Mouse (Mus musculus) MEL (cell line): ENCODE measurements around the gene Apc2. TPM values are rescaled to one million over a fixed set of nuclear protein-coding genes. Genes with fewer than 3 reads are reported as not detected.
A peak's percentile ranks its signal among the peaks of the same experiment; 100 is the strongest.

ENCODE experiments used
- DNase-seq: peaks from one replicate; pipeline ENCODE4 v3.0.0; 2011; ENCODE audit warnings: low read depth, low spot score
- H3K27ac ChIP-seq: 2 replicates; pipeline ENCODE4 v1.5.1; 2012; ENCODE audit warnings: low read depth, mild to moderate bottlenecking, control low read depth, low read length, moderate library complexity; ENCODE audit not compliant: control insufficient read depth
- H3K27me3 ChIP-seq, 2 experiments: fragments of 150-350 bp in 1 of 2; sonication (generic) in 1 of 2; 2 replicates each; pipeline ENCODE4 v1.6.1; 2012; ENCODE audit warnings: low read length in 2 of 2, mild to moderate bottlenecking in 2 of 2, improper control_type of control experiment in 1 of 2, moderate library complexity in 1 of 2; ENCODE audit not compliant: insufficient read depth in 2 of 2, control insufficient read depth in 1 of 2
- H3K36me3 ChIP-seq, 2 experiments: 2 replicates each; pipeline ENCODE4 v1.6.1; 2012 to 2014; ENCODE audit warnings: low read length in 2 of 2, improper control_type of control experiment in 1 of 2, inconsistent platforms in 1 of 2, mild to moderate bottlenecking in 1 of 2; ENCODE audit not compliant: insufficient read depth in 2 of 2, control insufficient read depth in 1 of 2
- H3K4me1 ChIP-seq, 2 experiments: fragments of 150-350 bp in 1 of 2; sonication (generic) in 1 of 2; 2 replicates each; pipeline ENCODE4 v1.6.1; 2012; ENCODE audit warnings: low read length in 2 of 2, improper control_type of control experiment in 1 of 2, mild to moderate bottlenecking in 1 of 2; ENCODE audit not compliant: insufficient read depth in 2 of 2, control insufficient read depth in 1 of 2
- H3K4me3 ChIP-seq, 2 experiments: fragments of 150-350 bp in 1 of 2; sonication (generic) in 1 of 2; 2 replicates each; pipeline ENCODE4 v1.5.1; 2012; ENCODE audit warnings: low read depth in 2 of 2, low read length in 2 of 2, mild to moderate bottlenecking in 2 of 2, moderate library complexity in 2 of 2, control low read depth in 1 of 2, improper control_type of control experiment in 1 of 2; ENCODE audit not compliant: control insufficient read depth in 1 of 2, insufficient read depth in 1 of 2
- H3K79me2 ChIP-seq: 2 replicates; pipeline ENCODE4 v1.6.1; 2012; ENCODE audit warnings: mild to moderate bottlenecking, low read length, moderate library complexity; ENCODE audit not compliant: control insufficient read depth, poor library complexity, insufficient read depth
- H3K9ac ChIP-seq: 2 replicates; pipeline ENCODE4 v1.6.1; 2012; ENCODE audit warnings: low read depth, mild to moderate bottlenecking, control low read depth, low read length, moderate library complexity; ENCODE audit not compliant: control insufficient read depth, poor library complexity, severe bottlenecking
- H3K9me3 ChIP-seq: fragments of 150-350 bp; sonication (generic); replicated peaks from 2 replicates; pipeline ENCODE4 v1.6.1; 2012; ENCODE audit warnings: mild to moderate bottlenecking, low read length, improper control_type of control experiment, moderate library complexity; ENCODE audit not compliant: insufficient read depth
- BHLHE40 ChIP-seq: IDR thresholded peaks from 2 replicates; pipeline ENCODE4 v1.6.1; 2012; ENCODE audit warnings: low read depth, mild to moderate bottlenecking, inconsistent platforms, low read length, improper control_type of control experiment, borderline replicate concordance
- CHD2 ChIP-seq: IDR thresholded peaks from 2 replicates; pipeline ENCODE4 v1.6.1; 2011; ENCODE audit warnings: low read length, improper control_type of control experiment
- E2F4 ChIP-seq: IDR thresholded peaks from 2 replicates; pipeline ENCODE4 v1.6.1; 2011; ENCODE audit warnings: low read depth, low read length, improper control_type of control experiment, borderline replicate concordance
- ELF1 ChIP-seq: IDR thresholded peaks from 2 replicates; pipeline ENCODE4 v1.6.1; 2014; ENCODE audit warnings: low read depth, mild to moderate bottlenecking, inconsistent platforms, low read length, improper control_type of control experiment, moderate library complexity
- EP300 ChIP-seq, 2 experiments: IDR thresholded peaks; 2 replicates each; pipeline ENCODE4 v1.6.1; 2011; ENCODE audit warnings: improper control_type of control experiment in 2 of 2, low read length in 2 of 2, low read depth in 1 of 2, mild to moderate bottlenecking in 1 of 2
- ETS1 ChIP-seq: IDR thresholded peaks from 2 replicates; pipeline ENCODE4 v1.6.1; 2012; ENCODE audit warnings: low read depth, mild to moderate bottlenecking, inconsistent platforms, low read length, improper control_type of control experiment, moderate library complexity
- GABPA ChIP-seq: IDR thresholded peaks from 2 replicates; pipeline ENCODE4 v1.6.1; 2012; ENCODE audit warnings: low read depth, mild to moderate bottlenecking, inconsistent platforms, low read length, improper control_type of control experiment, moderate library complexity
- HCFC1 ChIP-seq: IDR thresholded peaks from 2 replicates; pipeline ENCODE4 v1.6.1; 2012; ENCODE audit warnings: low read depth, mild to moderate bottlenecking, inconsistent platforms, low read length, improper control_type of control experiment, moderate library complexity
- JUND ChIP-seq: IDR thresholded peaks from 2 replicates; pipeline ENCODE4 v1.6.1; 2011; ENCODE audit warnings: low read depth, mild to moderate bottlenecking, improper control_type of control experiment, low read length
- KAT2A ChIP-seq: conservative IDR thresholded peaks from 2 replicates; pipeline ENCODE4 v1.6.1; 2012; ENCODE audit warnings: low read depth, low read length, improper control_type of control experiment, inconsistent platforms
- MAFK ChIP-seq: IDR thresholded peaks from 2 replicates; pipeline ENCODE4 v1.6.1; 2011; ENCODE audit warnings: low read depth, mild to moderate bottlenecking, low read length, improper control_type of control experiment, borderline replicate concordance
- MAX ChIP-seq: IDR thresholded peaks from 2 replicates; pipeline ENCODE4 v1.6.1; 2011; ENCODE audit warnings: low read length, improper control_type of control experiment
- MAZ ChIP-seq: IDR thresholded peaks from 2 replicates; pipeline ENCODE4 v1.6.1; 2012; ENCODE audit warnings: low read depth, mild to moderate bottlenecking, inconsistent platforms, low read length, improper control_type of control experiment
- MXI1 ChIP-seq: IDR thresholded peaks from 2 replicates; pipeline ENCODE4 v1.6.1; 2011; ENCODE audit warnings: mild to moderate bottlenecking, low read depth, low read length, improper control_type of control experiment
- MYB ChIP-seq: IDR thresholded peaks from 2 replicates; pipeline ENCODE4 v1.6.1; 2011; ENCODE audit warnings: mild to moderate bottlenecking, low read depth, low read length, improper control_type of control experiment
- NELFE ChIP-seq: IDR thresholded peaks from 2 replicates; pipeline ENCODE4 v1.6.1; 2011; ENCODE audit warnings: low read depth, low read length, improper control_type of control experiment
- NRF1 ChIP-seq: IDR thresholded peaks from 2 replicates; pipeline ENCODE4 v1.6.1; 2014; ENCODE audit warnings: low read depth, mild to moderate bottlenecking, inconsistent platforms, low read length, improper control_type of control experiment, moderate library complexity; ENCODE audit not compliant: poor library complexity, insufficient read depth, severe bottlenecking
- POLR2A ChIP-seq, 2 experiments: IDR thresholded peaks; 2 replicates each; pipeline ENCODE4 v1.6.1; 2011 to 2012; ENCODE audit warnings: low read length in 2 of 2, mild to moderate bottlenecking in 2 of 2, control low read depth in 1 of 2, improper control_type of control experiment in 1 of 2, low read depth in 1 of 2, moderate library complexity in 1 of 2; ENCODE audit not compliant: control insufficient read depth in 1 of 2, insufficient read depth in 1 of 2, poor library complexity in 1 of 2
- POLR2AphosphoS2 ChIP-seq: IDR thresholded peaks from 2 replicates; pipeline ENCODE4 v1.6.1; 2011; ENCODE audit warnings: low read length, improper control_type of control experiment
- RCOR1 ChIP-seq: IDR thresholded peaks from 2 replicates; pipeline ENCODE4 v1.6.1; 2012; ENCODE audit warnings: low read depth, mild to moderate bottlenecking, inconsistent platforms, low read length, improper control_type of control experiment
- SMC3 ChIP-seq: IDR thresholded peaks from 2 replicates; pipeline ENCODE4 v1.6.1; 2011; ENCODE audit warnings: low read depth, low read length, improper control_type of control experiment
- TBP ChIP-seq: IDR thresholded peaks from 2 replicates; pipeline ENCODE4 v1.8.0; 2011; ENCODE audit warnings: low read depth, low read length, improper control_type of control experiment
- TCF12 ChIP-seq: IDR thresholded peaks from 2 replicates; pipeline ENCODE4 v1.6.1; 2014; ENCODE audit warnings: low read depth, mild to moderate bottlenecking, inconsistent platforms, low read length, improper control_type of control experiment, moderate library complexity
- UBTF ChIP-seq: IDR thresholded peaks from 2 replicates; pipeline ENCODE4 v1.6.1; 2012; ENCODE audit warnings: low read depth, mild to moderate bottlenecking, inconsistent platforms, low read length, improper control_type of control experiment, moderate library complexity, borderline replicate concordance; ENCODE audit not compliant: insufficient read depth
- USF1 ChIP-seq: IDR thresholded peaks from 2 replicates; pipeline ENCODE4 v1.6.1; 2014; ENCODE audit warnings: low read depth, mild to moderate bottlenecking, inconsistent platforms, low read length, improper control_type of control experiment, moderate library complexity
- ZC3H11A ChIP-seq: IDR thresholded peaks from 2 replicates; pipeline ENCODE4 v1.6.1; 2012; ENCODE audit warnings: low read depth, mild to moderate bottlenecking, inconsistent platforms, low read length, improper control_type of control experiment
- ZKSCAN1 ChIP-seq: IDR thresholded peaks from 2 replicates; pipeline ENCODE4 v1.6.1; 2012; ENCODE audit warnings: low read depth, mild to moderate bottlenecking, inconsistent platforms, low read length, improper control_type of control experiment, moderate library complexity
- ZMIZ1 ChIP-seq: IDR thresholded peaks from 2 replicates; pipeline ENCODE4 v1.6.1; 2012; ENCODE audit warnings: low read depth, mild to moderate bottlenecking, inconsistent platforms, low read length, improper control_type of control experiment, moderate library complexity
- ZNF384 ChIP-seq: IDR thresholded peaks from 2 replicates; pipeline ENCODE4 v1.6.1; 2012; ENCODE audit warnings: low read depth, mild to moderate bottlenecking, inconsistent platforms, low read length, improper control_type of control experiment
- polyA plus RNA-seq, 2 experiments: library from polyadenylated mRNA; stranded (reverse) in 1 of 2; unstranded in 1 of 2; fragments of >175 nt in 1 of 2; fragments of >200 nt in 1 of 2; gene quantifications; 2 replicates each; pipeline versions ENCODE4 v1.2.1 to v1.2.4; 2012; ENCODE audit warnings: low replicate concordance in 2 of 2, low read depth in 1 of 2; ENCODE audit not compliant: insufficient read length in 2 of 2, insufficient read depth in 1 of 2, missing spikeins in 1 of 2
- total RNA-seq: library from RNA; depleted of rRNA; stranded (reverse); fragments of 300-350 nt; gene quantifications from 2 replicates; pipeline ENCODE4 v1.2.3, GENCODE M21; 2012

The Apc2 gene
- total and polyA plus RNA-seq, 3 experiments = 0.58 to 1.2 TPM; not detected in 1

DNA sequence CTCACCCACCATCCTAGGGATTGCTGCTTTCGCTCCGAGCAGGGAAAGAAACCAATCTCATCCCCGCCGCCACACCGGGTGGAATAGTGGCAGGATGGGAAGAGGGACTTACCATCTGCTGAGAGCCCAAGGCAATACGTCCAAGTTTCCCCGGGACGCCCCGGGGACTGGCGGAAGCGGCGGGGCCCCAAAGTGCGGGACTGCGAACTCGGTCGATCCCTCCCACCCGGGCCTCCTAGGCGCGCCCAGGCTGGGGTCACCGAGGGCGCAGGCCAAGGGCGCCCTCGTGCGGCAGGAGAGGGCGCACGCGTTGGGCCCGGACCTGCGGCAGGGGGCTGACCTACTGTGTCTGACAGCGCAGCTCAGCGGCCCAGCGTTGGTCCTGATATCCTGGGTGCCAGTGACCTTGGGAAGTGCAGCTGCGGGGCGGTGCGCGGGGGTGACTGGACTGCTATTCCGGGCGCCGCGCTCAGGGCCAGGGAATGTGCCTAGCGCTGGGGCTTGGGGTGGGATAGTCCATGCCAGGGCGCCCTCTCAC, 52.5 kb downstream of the Apc2 start, which contains the start of gene Adamtsl5 (continued):
- TF ChIP-seq ZC3H11A (peak; percentile 44; the same call in 1 of the 2 replicates), SMC3 (peak; percentile 66), MXI1 (0 out of 2 replicates have a peak, but pooled peaks have one; percentile 29), E2F4 (no peak), POLR2A (IDR thresholded peaks at IDR 0.05; ENCODE audit: control insufficient read depth in 1 of 2, insufficient read depth in 1 of 2, low read depth in 1 of 2, low read length in 2 of 2, poor library complexity in 1 of 2) (peak; percentile 48 to 66; a peak in 2 of 4 replicates), ZKSCAN1 (no peak), JUND (no peak), ETS1 (no peak), ZMIZ1 (no peak), POLR2AphosphoS2 (no peak)

DNA sequence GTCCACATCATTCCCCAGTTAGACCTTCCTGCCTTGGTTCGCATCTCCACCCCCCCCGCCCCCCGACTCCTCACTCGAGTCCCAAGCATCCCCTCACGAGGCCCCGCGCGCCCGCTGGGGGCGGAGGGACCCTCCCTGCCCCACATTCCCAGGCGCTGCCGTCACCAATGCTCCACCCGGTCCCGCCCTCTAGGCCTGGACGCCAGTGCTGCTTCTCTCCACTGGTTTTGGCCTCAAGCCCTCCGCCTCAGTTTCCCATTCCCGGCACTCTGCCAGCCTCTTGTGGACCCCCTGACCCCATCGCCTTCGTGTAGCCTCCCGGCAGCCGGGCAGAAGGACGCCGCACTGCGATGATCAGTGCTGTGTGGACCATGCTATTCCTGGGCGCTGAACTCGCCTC, 53.2 kb downstream of the Apc2 start:
- H3K27me3 ChIP-seq = no peaks in the 10 kb centered on the region
- peaks cover 0 to 23% of the 10 kb centered on the region in 2 experiments; a peak in 2 of 4 replicates for H3K36me3 ChIP-seq
- H3K79me2 ChIP-seq = no peaks in the 10 kb centered on the region; the same call in 1 of the 2 replicates
- no peak for TF ChIP-seq ZNF384
- H3K9me3 ChIP-seq = no peaks in the 10 kb centered on the region
- H3K4me1 ChIP-seq = peaks cover 22 to 33% of the 10 kb centered on the region in 2 experiments
- no peak overlapping the region for H3K9ac ChIP-seq
- no peak for DNase-seq
- no peak overlapping the region for H3K27ac ChIP-seq
- no peak overlapping the region for H3K4me3 ChIP-seq

DNA sequence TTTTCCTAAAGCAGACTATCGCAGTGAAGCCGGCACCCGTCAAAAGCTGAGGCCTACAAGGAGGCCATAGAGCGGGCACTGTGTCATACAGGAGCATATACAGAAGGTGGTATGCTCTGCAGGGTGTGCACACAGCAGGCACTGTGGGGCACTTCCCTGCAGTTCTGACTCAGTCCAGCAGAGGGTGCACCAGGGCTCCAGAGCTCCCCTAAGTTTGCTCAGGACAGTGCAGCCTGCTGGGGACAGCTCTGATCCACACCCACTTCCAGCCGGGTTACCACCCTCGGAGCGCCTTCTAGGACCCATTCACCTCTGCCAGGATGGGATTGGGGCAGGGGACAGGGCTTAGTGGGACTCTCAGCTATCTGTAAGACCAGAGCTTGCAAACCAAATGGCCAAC, 54.5 kb downstream of the Apc2 start:
- Histone ChIP-seq H3K79me2 (no peaks in the 10 kb centered on the region; the same call in 1 of the 2 replicates), H3K9ac (no peak overlapping the region), H3K9me3 (no peaks in the 10 kb centered on the region), H3K27me3 (no peaks in the 10 kb centered on the region), H3K27ac (no peak overlapping the region), H3K36me3 (peaks cover 0 to 16% of the 10 kb centered on the region in 2 experiments; a peak in 2 of 4 replicates), H3K4me1 (peaks cover 20 to 26% of the 10 kb centered on the region in 2 experiments), H3K4me3 (no peak overlapping the region)
- peak; percentile 91 for DNase-seq
- TF ChIP-seq ZC3H11A = peak; percentile 39
- TF ChIP-seq UBTF = no peak
- no peak for TF ChIP-seq TCF12
- TF ChIP-seq TBP = no peak
- TF ChIP-seq CHD2 = no peak
- no peak for TF ChIP-seq POLR2A (IDR thresholded peaks at IDR 0.05; ENCODE audit: control insufficient read depth in 1 of 2, insufficient read depth in 1 of 2, low read depth in 1 of 2, low read length in 2 of 2, poor library complexity in 1 of 2)
- no peak for TF ChIP-seq ZMIZ1
- TF ChIP-seq EP300 (IDR thresholded peaks at IDR 0.05; ENCODE audit: low read depth in 1 of 2, low read length in 2 of 2) = no peak
- no peak for TF ChIP-seq BHLHE40
- TF ChIP-seq E2F4 = no peak
- TF ChIP-seq MAX = no peak
- TF ChIP-seq MYB = no peak
- no peak for TF ChIP-seq RCOR1
- no peak for TF ChIP-seq MAFK
- no peak for TF ChIP-seq ETS1
- no peak for TF ChIP-seq KAT2A
- peak; percentile 44; the same call in 1 of the 2 replicates for TF ChIP-seq MAZ
- no peak for TF ChIP-seq USF1
- no peak for TF ChIP-seq NRF1
- TF ChIP-seq SMC3 = peak; percentile 90
- no peak for TF ChIP-seq HCFC1
- no peak for TF ChIP-seq ELF1
- TF ChIP-seq NELFE = no peak
- no peak for TF ChIP-seq GABPA
